14 mouse cellular contexts compared by ENCODE assay signal in genomic region chr16:57366941-57367694, GRCm38 (mm10). TPM values are rescaled to one million over a fixed set of nuclear protein-coding genes. Genes with fewer than 3 reads are reported as not detected.
DNase-seq lines count a peak whose midpoint lies in the region; ATAC-seq and TF ChIP-seq lines count a peak whose summit lies in the region.
"Had no signal": no experiment of that assay in that cellular context is flagged by ENCODE, and none has a peak within 500 bp of the region (broad histone marks: within the 10 kb centered on the region; RNA-seq: fewer than 3 reads in every experiment).

No protein-coding gene starts in this region.

- H3K27ac ChIP-seq in kidney, embryonic 16.5 days (ENCODE audit: low read length), result peak overlapping the region; percentile 87
- H3K27ac ChIP-seq in kidney, adult 2 months (ENCODE audit: insufficient read depth, low read depth, low read length), result no peak overlapping the region
- H3K27ac ChIP-seq in embryonic facial prominence, embryonic 14.5 days (replicated peaks; ENCODE audit: low read depth, low read length), result peak overlapping the region; percentile 35; the same call in 1 of the 2 replicates

- no peak for TF ChIP-seq CTCF in kidney, adult 2 months (conservative IDR thresholded peaks at IDR 0.05; ENCODE audit: insufficient read depth, insufficient read length, low read depth, low read length)

- H3K4me1 ChIP-seq in kidney, embryonic 16.5 days (ENCODE audit: insufficient read depth, low read length), result peaks cover 58% of the 10 kb centered on the region
- peaks cover 3% of the 10 kb centered on the region; the same call in 1 of the 2 replicates for H3K4me1 ChIP-seq in kidney, adult 2 months (ENCODE audit: control insufficient read depth, insufficient read depth, low read length)
- H3K4me1 ChIP-seq in embryonic facial prominence, embryonic 14.5 days (ENCODE audit: control insufficient read depth, insufficient read depth, low read length), result peaks cover 37% of the 10 kb centered on the region

- WGBS in kidney, embryonic 16.5 days, result 21% methylated on average over 18 of the region's 18 CpGs
- 50% methylated on average over 18 of the region's 18 CpGs for WGBS in kidney, adult 2 months
- WGBS in embryonic facial prominence, embryonic 14.5 days, result 31% methylated on average over 18 of the region's 18 CpGs

- H3K79me2 ChIP-seq in myocyte (ENCODE audit: control insufficient read depth, insufficient read depth), result no peaks in the 10 kb centered on the region

- H3K27me3 ChIP-seq in kidney, embryonic 16.5 days (ENCODE audit: insufficient read depth, low read length), result peaks cover 5% of the 10 kb centered on the region; the same call in 1 of the 2 replicates
- no peaks in the 10 kb centered on the region for H3K27me3 ChIP-seq in kidney, adult 2 months (replicated peaks; ENCODE audit: control insufficient read depth, insufficient read depth, low read length)
- no peaks in the 10 kb centered on the region for H3K27me3 ChIP-seq in embryonic facial prominence, embryonic 14.5 days (replicated peaks; ENCODE audit: control insufficient read depth, insufficient read depth, low read length)
- H3K27me3 ChIP-seq in myocyte (ENCODE audit: control insufficient read depth, insufficient read depth, insufficient read length), result no peaks in the 10 kb centered on the region
- H3K27me3 ChIP-seq: CH12.LX had no signal

- H3K36me3 ChIP-seq in kidney, embryonic 16.5 days (ENCODE audit: insufficient read depth, low read length), result no peaks in the 10 kb centered on the region
- H3K36me3 ChIP-seq in kidney, adult 2 months (ENCODE audit: control insufficient read depth, insufficient read depth, low read length), result no peaks in the 10 kb centered on the region
- no peaks in the 10 kb centered on the region for H3K36me3 ChIP-seq in embryonic facial prominence, embryonic 14.5 days (ENCODE audit: control insufficient read depth, insufficient read depth, low read length)
- no peaks in the 10 kb centered on the region for H3K36me3 ChIP-seq in myocyte (ENCODE audit: control insufficient read depth, insufficient read depth)

- ATAC-seq in kidney, embryonic 16.5 days (ENCODE audit: low FRiP score, low TSS enrichment), result peak; percentile 16; the same call in 1 of the 2 replicates
- ATAC-seq in embryonic facial prominence, embryonic 14.5 days (ENCODE audit: low read depth), result no peak
- ATAC-seq in frontal cortex, adult (ENCODE audit: low TSS enrichment), result no peak

- no peak for DNase-seq in kidney, adult 2 months
- DNase-seq in embryo, embryonic 10.5 days (ENCODE audit: low spot score), result peak; percentile 40
- DNase-seq in embryonic facial prominence, embryonic 14.5 days (ENCODE audit: low spot score), result peak; percentile 45
- DNase-seq in layer of hippocampus, adult 18-20 months (ENCODE audit: low spot score in 2 of 2), result no peak
- no peak for DNase-seq in gastrocnemius, postnatal 36 days
- DNase-seq: cerebellum, adult 9-11 months; gastrocnemius, postnatal 25 days; kidney, adult 8-10 months; layer of hippocampus, postnatal 36 days; liver had no signal

- TF ChIP-seq POLR2A in kidney, adult 2 months (IDR thresholded peaks at IDR 0.05; ENCODE audit: low read depth, low read length), result no peak
- no peak for TF ChIP-seq POLR2A in myocyte (IDR thresholded peaks at IDR 0.05; ENCODE audit: insufficient read length, low read depth)

- H3K4me3 ChIP-seq in kidney, embryonic 16.5 days (ENCODE audit: low read length), result no peak overlapping the region
- no peak overlapping the region for H3K4me3 ChIP-seq in kidney, adult 2 months (ENCODE audit: insufficient read depth, low read depth, low read length)
- no peak overlapping the region for H3K4me3 ChIP-seq in embryonic facial prominence, embryonic 14.5 days (ENCODE audit: low read depth, low read length)
- no peak overlapping the region for H3K4me3 ChIP-seq in myocyte

- H3K4me2 ChIP-seq in kidney, embryonic 16.5 days (replicated peaks; ENCODE audit: low read depth, low read length), result peak overlapping the region; percentile 18; the same call in 1 of the 2 replicates
- no peak overlapping the region for H3K4me2 ChIP-seq in embryonic facial prominence, embryonic 14.5 days (ENCODE audit: low read depth, low read length)
- peak overlapping the region; percentile 14 for H3K4me2 ChIP-seq in myocyte (ENCODE audit: low read depth)

- no peaks in the 10 kb centered on the region for H3K9me3 ChIP-seq in kidney, embryonic 16.5 days (ENCODE audit: low read length)
- H3K9me3 ChIP-seq in embryonic facial prominence, embryonic 14.5 days (ENCODE audit: control insufficient read depth, low read length), result no peaks in the 10 kb centered on the region

- H3ac ChIP-seq in myocyte (ENCODE audit: control insufficient read depth, insufficient read length), result no peak overlapping the region

- intact Hi-C loops in gastrocnemius, postnatal 36 days (cut with DNase I), result loop anchor here (10.0 kb wide), 1 partner anchor 108 kb away; no protein-coding TSS in a partner anchor

- H3K9ac ChIP-seq in kidney, embryonic 16.5 days (replicated peaks; ENCODE audit: low read length), result no peak overlapping the region; the same call in 1 of the 2 replicates
- no peak overlapping the region for H3K9ac ChIP-seq in embryonic facial prominence, embryonic 14.5 days (ENCODE audit: low read depth, low read length)

TF ChIP-seq in myocyte, 11 proteins besides CTCF, POLR2A, EP300 and RAD21:
- TF ChIP-seq TCF12 (IDR thresholded peaks at IDR 0.05; ENCODE audit: insufficient read depth, poor library complexity, severe bottlenecking) (no peak), REST (IDR thresholded peaks at IDR 0.05; ENCODE audit: insufficient read depth, insufficient read length) (no peak), SRF (IDR thresholded peaks at IDR 0.05; ENCODE audit: control insufficient read depth, insufficient read length, low read depth) (no peak), TCF3 (IDR thresholded peaks at IDR 0.05; ENCODE audit: insufficient read length, low read depth) (no peak), MYOD1 (IDR thresholded peaks at IDR 0.05; ENCODE audit: control insufficient read depth in 1 of 3, insufficient read length in 2 of 3, low read depth in 2 of 3) (no peak), MAX (IDR thresholded peaks at IDR 0.05; ENCODE audit: low read depth) (no peak), USF1 (IDR thresholded peaks at IDR 0.05; ENCODE audit: low read depth) (no peak), MYOG (IDR thresholded peaks at IDR 0.05; ENCODE audit: control insufficient read depth in 1 of 3, insufficient read depth in 1 of 3, insufficient read length in 2 of 3, low read depth in 2 of 3) (no peak), E2F4 (IDR thresholded peaks at IDR 0.05; ENCODE audit: insufficient read depth) (no peak), POLR2AphosphoS2 (IDR thresholded peaks at IDR 0.05; ENCODE audit: insufficient read length, low read depth) (no peak), CEBPB (IDR thresholded peaks at IDR 0.05; ENCODE audit: insufficient read depth, poor library complexity, severe bottlenecking) (no peak)

RNA-seq across cellular contexts. Expression of gene Filip1l, which starts 14.2 kb away (rescaled TPM):
- 27.7 and 28.1 TPM in 2 replicates for polyA plus RNA-seq in kidney, embryonic 16.5 days (2015; fragmentation: Nextera tagmentation; extraction: Ambion mirVana)
- polyA plus RNA-seq in kidney, adult 2 months (2012; rRNA removed), result 4.9 and 6.9 TPM in 2 replicates
- polyA plus RNA-seq in embryonic facial prominence, embryonic 14.5 days (2014; fragmentation: Nextera tagmentation; extraction: Ambion mirVana), result 25.5 and 30.2 TPM in 2 replicates
- polyA plus RNA-seq in myocyte (2012; fragmentation: generic; extraction: Trizol), result 12.1 TPM
- total RNA-seq in layer of hippocampus, adult 18-20 months (2021), result 1 to 10 TPM; 3.2 to 4.6 TPM
- 10 to 100 TPM; 41.9 to 48.5 TPM for total RNA-seq in gastrocnemius, postnatal 36 days (2021)

Comparison
In these comparisons a context has a peak if more than half of its experiments do, and no peak if none do; other contexts are left out.
1. DNase-seq: peak in embryo, embryonic 10.5 days (single experiment) and embryonic facial prominence, embryonic 14.5 days (single experiment); none in kidney, adult 2 months (single experiment), layer of hippocampus, adult 18-20 months (0 of 2) and gastrocnemius, postnatal 36 days (0 of 2).